23 mouse cellular contexts compared by ENCODE assay signal in genomic region chr11:94402731-94403130, GRCm38 (mm10). TPM values are rescaled to one million over a fixed set of nuclear protein-coding genes. Genes with fewer than 3 reads are reported as not detected.
DNase-seq lines count a peak whose midpoint lies in the region; ATAC-seq lines count a peak whose summit lies in the region.
"Had no signal": no experiment of that assay in that cellular context is flagged by ENCODE, and none has a peak within 500 bp of the region (broad histone marks: within the 10 kb centered on the region; RNA-seq: fewer than 3 reads in every experiment).

No protein-coding gene starts in this region.

- H3K9ac ChIP-seq in embryonic facial prominence, embryonic 13.5 days: no peak overlapping the region
- no peak overlapping the region for H3K9ac ChIP-seq in lung, embryonic 15.5 days
- H3K9ac ChIP-seq: embryonic facial prominence, embryonic 12.5 days; forebrain, embryonic 12.5 days; forebrain, embryonic 15.5 days; heart, embryonic 13.5 days; hindbrain, embryonic 14.5 days had no signal

- H3K27me3 ChIP-seq in embryonic facial prominence, embryonic 13.5 days: no peaks in the 10 kb centered on the region
- H3K27me3 ChIP-seq in embryonic facial prominence, embryonic 10.5 days (replicated peaks; ENCODE audit: low read depth, poor library complexity, severe bottlenecking): 0 out of 2 replicates have a peak, but pooled peaks cover 18% of the 10 kb centered on the region
- H3K27me3 ChIP-seq in lung, embryonic 15.5 days: no peaks in the 10 kb centered on the region
- H3K27me3 ChIP-seq: embryonic facial prominence, embryonic 12.5 days; forebrain, embryonic 15.5 days had no signal

- no peaks in the 10 kb centered on the region for H3K36me3 ChIP-seq in embryonic facial prominence, embryonic 13.5 days
- no peaks in the 10 kb centered on the region for H3K36me3 ChIP-seq in embryonic facial prominence, embryonic 10.5 days (replicated peaks)
- H3K36me3 ChIP-seq in lung, embryonic 15.5 days: no peaks in the 10 kb centered on the region
- H3K36me3 ChIP-seq: embryonic facial prominence, embryonic 12.5 days; forebrain, embryonic 12.5 days; forebrain, embryonic 15.5 days; heart, embryonic 10.5 days; heart, embryonic 13.5 days had no signal

- WGBS in embryonic facial prominence, embryonic 13.5 days: 74% methylated on average over 5 of the region's 5 CpGs
- 79% methylated on average over 5 of the region's 5 CpGs for WGBS in embryonic facial prominence, embryonic 10.5 days
- WGBS in lung, embryonic 15.5 days: 61% methylated on average over 5 of the region's 5 CpGs

- no peaks in the 10 kb centered on the region for H3K9me3 ChIP-seq in embryonic facial prominence, embryonic 13.5 days
- H3K9me3 ChIP-seq in embryonic facial prominence, embryonic 10.5 days: no peaks in the 10 kb centered on the region
- no peaks in the 10 kb centered on the region for H3K9me3 ChIP-seq in lung, embryonic 15.5 days
- H3K9me3 ChIP-seq: embryonic facial prominence, embryonic 12.5 days; forebrain, embryonic 12.5 days; forebrain, embryonic 15.5 days; heart, embryonic 10.5 days; heart, embryonic 13.5 days had no signal

- H3K4me2 ChIP-seq in embryonic facial prominence, embryonic 13.5 days: no peak overlapping the region
- no peak overlapping the region for H3K4me2 ChIP-seq in lung, embryonic 15.5 days
- H3K4me2 ChIP-seq: embryonic facial prominence, embryonic 12.5 days; forebrain, embryonic 12.5 days; forebrain, embryonic 15.5 days; heart, embryonic 13.5 days; hindbrain, embryonic 14.5 days had no signal

- H3K4me3 ChIP-seq in embryonic facial prominence, embryonic 13.5 days: no peak overlapping the region
- no peak overlapping the region for H3K4me3 ChIP-seq in embryonic facial prominence, embryonic 10.5 days
- no peak overlapping the region for H3K4me3 ChIP-seq in lung, embryonic 15.5 days
- H3K4me3 ChIP-seq: embryonic facial prominence, embryonic 12.5 days; erythroblast, embryonic 14.5 days; forebrain, embryonic 12.5 days; forebrain, embryonic 15.5 days; heart, adult 2 months; heart, embryonic 10.5 days; heart, embryonic 13.5 days had no signal

- DNase-seq in embryonic facial prominence, embryonic 10.5 days (ENCODE audit: low spot score): no peak
- no peak for DNase-seq in lung, postnatal 4 days
- peak; percentile 18 for DNase-seq in lung, postnatal 10 days
- DNase-seq in gastrocnemius, postnatal 10 days: no peak
- DNase-seq: adrenal gland, postnatal 10 days; adrenal gland, postnatal 36 days; cerebellum, adult 18-20 months; cerebellum, adult 9-10 months; cerebellum, postnatal 14 days; gastrocnemius, postnatal 36 days; heart, adult 2 months; heart, postnatal 14 days; heart, postnatal 4 days had no signal

- no peak for ATAC-seq in embryonic facial prominence, embryonic 13.5 days (ENCODE audit: insufficient number of reproducible peaks, insufficient read depth, low FRiP score, low TSS enrichment, low read depth)
- no peak for ATAC-seq in lung, embryonic 15.5 days (ENCODE audit: borderline replicate concordance, extremely low read depth, low FRiP score, low TSS enrichment)
- ATAC-seq: forebrain, embryonic 15.5 days; hindbrain, postnatal 0 days had no signal

- peaks cover 44% of the 10 kb centered on the region for H3K4me1 ChIP-seq in embryonic facial prominence, embryonic 13.5 days
- peaks cover 35% of the 10 kb centered on the region for H3K4me1 ChIP-seq in embryonic facial prominence, embryonic 10.5 days
- peaks cover 31% of the 10 kb centered on the region for H3K4me1 ChIP-seq in lung, embryonic 15.5 days

- peak overlapping the region; percentile 22; the same call in 1 of the 2 replicates for H3K27ac ChIP-seq in embryonic facial prominence, embryonic 13.5 days
- H3K27ac ChIP-seq in embryonic facial prominence, embryonic 10.5 days (replicated peaks): no peak overlapping the region
- H3K27ac ChIP-seq in lung, embryonic 15.5 days: 0 out of 2 replicates have a peak overlapping the region, but pooled peaks have one; percentile 10
- H3K27ac ChIP-seq: embryonic facial prominence, embryonic 12.5 days; forebrain, embryonic 12.5 days; forebrain, embryonic 15.5 days; heart, adult 2 months; heart, embryonic 10.5 days; heart, embryonic 13.5 days; hindbrain, embryonic 14.5 days; hindbrain, postnatal 0 days had no signal

RNA-seq across cellular contexts. Expression of gene Abcc3, which starts 9.9 kb away (rescaled TPM):
- polyA plus RNA-seq in embryonic facial prominence, embryonic 13.5 days (2015; fragmentation: Nextera tagmentation; extraction: Ambion mirVana): 0.96 and 1.2 TPM in 2 replicates
- polyA plus RNA-seq in embryonic facial prominence, embryonic 10.5 days (2016; fragmentation: Nextera tagmentation; extraction: Ambion mirVana): 0.23 and 0.24 TPM in 2 replicates
- 5.3 TPM in 2 replicates for polyA plus RNA-seq in lung, embryonic 15.5 days (2015; fragmentation: Nextera tagmentation; extraction: Ambion mirVana)
- 1 to 10 TPM; 1.9 to 2.1 TPM for total RNA-seq in gastrocnemius, postnatal 10 days (2021)
